Mouse (Mus musculus) heart, embryonic 11.5 days (tissue): ENCODE data around the gene Cntn2. TPM values are rescaled to one million over a fixed set of nuclear protein-coding genes. Genes with fewer than 3 reads are reported as not detected.

Experiments
- ATAC-seq: fragments of 200-750 bp; cut with Nextera tagmentation; replicated peaks from 2 replicates; pipeline ENCODE4 v1.8.0; 2017; ENCODE audit warnings: moderate library complexity; ENCODE audit not compliant: insufficient number of reproducible peaks, low FRiP score, low TSS enrichment
- H3K27ac ChIP-seq: fragments of 300-500 bp; sonication (generic); 2 replicates; pipeline ENCODE4 v1.5.1; 2014; ENCODE audit warnings: mild to moderate bottlenecking, low read depth, low read length
- H3K27me3 ChIP-seq: fragments of 300-500 bp; sonication (generic); 2 replicates; pipeline ENCODE4 v1.6.1; 2014; ENCODE audit warnings: mild to moderate bottlenecking, low read length, mixed read lengths; ENCODE audit not compliant: control insufficient read depth, insufficient read depth
- H3K36me3 ChIP-seq: fragments of 300-500 bp; sonication (generic); 2 replicates; pipeline ENCODE4 v1.6.1; 2014; ENCODE audit warnings: mild to moderate bottlenecking, low read length, moderate library complexity, mixed read lengths; ENCODE audit not compliant: control insufficient read depth, insufficient read depth
- H3K4me1 ChIP-seq: fragments of 300-500 bp; sonication (generic); 2 replicates; pipeline ENCODE4 v1.6.1; 2014; ENCODE audit warnings: low read length; ENCODE audit not compliant: control insufficient read depth, insufficient read depth
- H3K4me2 ChIP-seq: fragments of 300-500 bp; sonication (generic); 2 replicates; pipeline ENCODE4 v1.6.1; 2014; ENCODE audit warnings: mild to moderate bottlenecking, moderate library complexity
- H3K4me3 ChIP-seq: fragments of 300-500 bp; sonication (generic); 2 replicates; pipeline ENCODE4 v1.5.1; 2014; ENCODE audit warnings: low read depth, low read length
- H3K9ac ChIP-seq: fragments of 300-500 bp; sonication (generic); 2 replicates; pipeline ENCODE4 v1.6.1; 2014; ENCODE audit warnings: mild to moderate bottlenecking, low read depth, low read length, moderate library complexity
- H3K9me3 ChIP-seq: fragments of 300-500 bp; sonication (generic); replicated peaks from 2 replicates; pipeline ENCODE4 v1.6.1; 2016; ENCODE audit warnings: low read length; ENCODE audit not compliant: control insufficient read depth
- WGBS: fragments of 180-500 bp; shearing (Covaris S2); extraction: QIAGEN DNeasy Blood & Tissue Kit; methylation state at CpG from one replicate; pipeline ENCODE4 v1.1.7; 2014; ENCODE audit not compliant: insufficient replicate concordance; 5-methylcytosine and 5-hydroxymethylcytosine counted together
- polyA plus RNA-seq: library from polyadenylated mRNA; unstranded; fragments of >200 nt; fragmentation: Nextera tagmentation; extraction: Ambion mirVana; gene quantifications from 2 replicates; pipeline ENCODE4 v1.2.1, GENCODE M21; 2014

Gene Cntn2
- polyA plus RNA-seq, 1 experiment from 2014 or later, result 0.09 TPM

- H3K9me3 ChIP-seq, result no peaks in the 10 kb centered on the region
- no peak overlapping the region for H3K9ac ChIP-seq
- H3K27ac ChIP-seq, result no peak overlapping the region
- H3K27me3 ChIP-seq, result peaks cover 9% of the 10 kb centered on the region; the same call in 1 of the 2 replicates
- WGBS, result 44% methylated on average over 8 of the region's 8 CpGs
- ATAC-seq, result no peak
- H3K4me3 ChIP-seq, result no peak overlapping the region
- 0 out of 2 replicates have a peak, but pooled peaks cover 3% of the 10 kb centered on the region for H3K36me3 ChIP-seq
- H3K4me2 ChIP-seq, result no peak overlapping the region
- no peaks in the 10 kb centered on the region for H3K4me1 ChIP-seq
Observed at GRCm38 (mm10) chr1:132511521-132511920, 31.5 kb downstream of the Cntn2 start.

DNA sequence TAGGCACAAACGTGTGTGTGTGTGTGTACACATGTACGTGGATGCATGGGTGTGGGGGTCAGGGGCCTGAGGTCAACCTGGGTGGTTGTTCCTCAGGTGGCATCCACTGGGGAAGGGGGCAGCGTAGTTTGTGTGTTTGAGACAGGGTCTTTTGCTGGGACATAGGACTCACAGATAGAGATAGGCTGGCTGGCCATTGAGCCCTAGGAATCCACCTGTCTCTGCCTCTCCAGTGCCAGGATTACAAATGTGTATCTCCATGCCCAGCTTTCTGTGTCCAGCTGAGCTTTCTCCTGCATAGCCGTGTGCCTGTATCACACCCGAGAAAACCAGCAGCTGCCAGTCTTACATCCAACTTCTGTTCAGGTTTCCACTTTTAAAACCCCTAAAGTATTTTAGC, 33.3 kb downstream of the Cntn2 start:
- no peaks in the 10 kb centered on the region for H3K4me1 ChIP-seq

GRCm38 (mm10) chr1:132506656-132507055, 36.4 kb downstream of the Cntn2 start:
- Histone ChIP-seq H3K4me1 (no peaks in the 10 kb centered on the region), H3K9me3 (no peaks in the 10 kb centered on the region), H3K4me2 (no peak overlapping the region), H3K27me3 (no peaks in the 10 kb centered on the region), H3K4me3 (no peak overlapping the region), H3K27ac (no peak overlapping the region), H3K9ac (no peak overlapping the region), H3K36me3 (0 out of 2 replicates have a peak, but pooled peaks cover 3% of the 10 kb centered on the region)
- 93% methylated on average over 7 of the region's 7 CpGs for WGBS
- ATAC-seq, result no peak

More for the DNA sequence above, 33.3 kb downstream of the Cntn2 start:
- H3K9me3 ChIP-seq, result no peaks in the 10 kb centered on the region
- no peak overlapping the region for H3K9ac ChIP-seq
- H3K27me3 ChIP-seq, result peaks cover 3% of the 10 kb centered on the region; the same call in 1 of the 2 replicates
- H3K4me2 ChIP-seq, result no peak overlapping the region
- ATAC-seq, result no peak
- H3K36me3 ChIP-seq, result 0 out of 2 replicates have a peak, but pooled peaks cover 3% of the 10 kb centered on the region
- no peak overlapping the region for H3K27ac ChIP-seq
- 85% methylated on average over 5 of the region's 5 CpGs for WGBS
- H3K4me3 ChIP-seq, result no peak overlapping the region

DNA sequence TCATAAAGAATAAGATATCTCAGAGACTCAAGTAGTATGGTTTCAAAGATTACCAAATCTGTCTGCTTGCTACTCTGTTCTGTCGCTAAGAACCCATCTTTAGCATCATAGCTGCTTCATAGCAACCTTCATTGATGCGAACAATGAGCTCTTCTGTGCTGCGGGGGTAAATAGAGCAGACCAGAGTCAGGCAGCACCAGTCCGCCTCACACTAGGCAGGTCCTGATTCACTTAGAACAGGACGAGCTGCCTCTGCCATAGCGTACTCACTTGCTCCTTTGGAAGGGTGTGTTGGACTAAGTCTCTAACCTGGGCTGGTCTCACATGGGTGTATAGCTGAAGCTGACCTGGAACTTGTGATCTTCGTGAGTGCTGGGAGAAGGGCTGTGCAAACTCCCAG, 37.0 kb downstream of the Cntn2 start, which contains the start of gene Tmem81:
Tmem81 (plus strand) TSS at position 173 of the 400 bp plus-strand sequence.
- no peak within 1 kb of the TSS for H3K4me2 ChIP-seq
- no peak for ATAC-seq
- no peaks in the 10 kb centered on the region for H3K27me3 ChIP-seq
- WGBS, result 91% methylated on average over 7 of the region's 7 CpGs
- H3K4me3 ChIP-seq, result no peak within 1 kb of the TSS
- no peaks in the 10 kb centered on the region for H3K4me1 ChIP-seq
- no peak within 1 kb of the TSS for H3K9ac ChIP-seq
- no peak within 1 kb of the TSS for H3K27ac ChIP-seq
- no peaks in the 10 kb centered on the region for H3K9me3 ChIP-seq
- H3K36me3 ChIP-seq, result peaks cover 5% of the 10 kb centered on the region; the same call in 1 of the 2 replicates

GRCm38 (mm10) chr1:132505155-132505554, 37.9 kb downstream of the Cntn2 start:
- no peaks in the 10 kb centered on the region for H3K27me3 ChIP-seq
- no peak overlapping the region for H3K4me2 ChIP-seq
- no peak overlapping the region for H3K9ac ChIP-seq
- no peaks in the 10 kb centered on the region for H3K9me3 ChIP-seq
- H3K27ac ChIP-seq, result no peak overlapping the region
- no peak for ATAC-seq
- H3K36me3 ChIP-seq, result peaks cover 9% of the 10 kb centered on the region
- H3K4me3 ChIP-seq, result no peak overlapping the region
- WGBS, result 91% methylated on average over 5 of the region's 5 CpGs
- H3K4me1 ChIP-seq, result no peaks in the 10 kb centered on the region

- 91% methylated on average over 2 of the region's 2 CpGs for WGBS
Observed at GRCm38 (mm10) chr1:132500535-132500934, 42.5 kb downstream of the Cntn2 start.

GRCm38 (mm10) chr1:132483759-132484158, 59.3 kb downstream of the Cntn2 start:
- Histone ChIP-seq H3K4me3 (no peak overlapping the region), H3K9me3 (no peaks in the 10 kb centered on the region), H3K4me2 (no peak overlapping the region), H3K36me3 (peaks cover 4% of the 10 kb centered on the region; the same call in 1 of the 2 replicates), H3K27me3 (no peaks in the 10 kb centered on the region), H3K27ac (no peak overlapping the region), H3K9ac (no peak overlapping the region), H3K4me1 (no peaks in the 10 kb centered on the region)
- 86% methylated on average over 6 of the region's 6 CpGs for WGBS
- ATAC-seq, result no peak

More at GRCm38 (mm10) chr1:132500535-132500934, 42.5 kb downstream of the Cntn2 start:
- no peak overlapping the region for H3K27ac ChIP-seq
- H3K9me3 ChIP-seq, result no peaks in the 10 kb centered on the region
- no peaks in the 10 kb centered on the region for H3K27me3 ChIP-seq
- H3K4me2 ChIP-seq, result no peak overlapping the region
- no peaks in the 10 kb centered on the region for H3K4me1 ChIP-seq
- no peak for ATAC-seq
- H3K36me3 ChIP-seq, result peaks cover 21% of the 10 kb centered on the region
- H3K4me3 ChIP-seq, result no peak overlapping the region
- no peak overlapping the region for H3K9ac ChIP-seq

DNA sequence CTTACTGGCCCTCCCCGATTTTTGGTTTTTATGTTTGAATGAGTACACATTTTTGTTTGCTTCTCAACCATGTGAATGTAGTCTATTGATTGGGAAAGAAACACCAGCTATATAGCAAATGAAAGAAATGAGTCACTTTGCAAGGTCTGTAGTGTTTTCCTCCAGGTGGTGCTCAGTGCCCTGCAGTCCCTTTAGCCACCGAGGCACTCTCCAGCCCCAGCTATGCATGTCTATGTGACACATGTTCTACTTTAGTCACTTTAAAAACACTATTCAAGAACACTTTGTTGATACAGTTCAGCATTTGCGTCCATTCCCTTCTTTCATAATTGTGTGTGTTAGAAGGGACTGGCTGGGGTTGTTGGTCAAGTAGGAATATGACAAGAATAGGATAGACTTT, 59.8 kb downstream of the Cntn2 start:
- Histone ChIP-seq H3K4me2 (no peak overlapping the region), H3K4me3 (no peak overlapping the region), H3K9me3 (no peaks in the 10 kb centered on the region), H3K36me3 (peaks cover 3% of the 10 kb centered on the region; the same call in 1 of the 2 replicates), H3K27me3 (no peaks in the 10 kb centered on the region), H3K27ac (no peak overlapping the region), H3K4me1 (peaks cover 3% of the 10 kb centered on the region; the same call in 1 of the 2 replicates), H3K9ac (no peak overlapping the region)
- WGBS, result 84% methylated on average over 3 of the region's 3 CpGs
- ATAC-seq, result no peak

DNA sequence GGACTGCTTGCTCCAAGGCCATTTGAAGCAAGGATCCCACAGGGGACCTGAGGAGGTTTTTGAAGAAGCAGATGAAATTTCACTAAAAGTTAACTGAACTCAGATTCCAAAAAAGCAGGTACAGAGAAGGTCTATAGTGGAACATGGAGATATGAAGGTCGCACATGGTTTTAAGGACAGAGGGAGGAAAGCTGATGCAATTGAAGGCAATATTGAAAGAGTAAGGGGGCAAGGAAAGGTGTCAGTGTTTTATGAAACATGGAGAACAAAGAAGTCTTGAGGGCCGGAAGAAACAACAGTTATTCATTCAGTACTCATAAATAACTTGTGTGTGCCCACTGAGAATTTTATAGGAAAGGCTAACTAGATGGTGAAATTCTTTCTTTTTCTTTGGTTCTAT, 61.4 kb downstream of the Cntn2 start:
- Histone ChIP-seq H3K4me3 (no peak overlapping the region), H3K27ac (no peak overlapping the region), H3K27me3 (no peaks in the 10 kb centered on the region), H3K4me1 (peaks cover 7% of the 10 kb centered on the region; the same call in 1 of the 2 replicates), H3K4me2 (no peak overlapping the region), H3K36me3 (no peaks in the 10 kb centered on the region), H3K9me3 (no peaks in the 10 kb centered on the region), H3K9ac (no peak overlapping the region)
- ATAC-seq, result no peak
- 88% methylated on average over 2 of the region's 2 CpGs for WGBS
